Comparison of ENCODE assay signal across 13 mouse cellular contexts in genomic region chr11:32200075-32200601, GRCm38 (mm10). TPM values are rescaled to one million over a fixed set of nuclear protein-coding genes. Genes with fewer than 3 reads are reported as not detected.
DNase-seq lines count a peak whose midpoint lies in the region; ATAC-seq and TF ChIP-seq lines count a peak whose summit lies in the region.
"Had no signal": no experiment of that assay in that cellular context is flagged by ENCODE, and none has a peak within 500 bp of the region (broad histone marks: within the 10 kb centered on the region; RNA-seq: fewer than 3 reads in every experiment).

Il9r (minus strand) TSS chr11:32200279.

- TF ChIP-seq POLR2A in CH12.LX (IDR thresholded peaks at IDR 0.05; ENCODE audit: low read depth, low read length) = no peak

- in situ Hi-C loops in CH12.LX (cut with MboI; ENCODE audit: low pct_ligation_motif_present, low pct_unique_long_range_greater_than_20kb, low sequenced_read_pairs) = loop anchor here (5.0 kb wide), 1 partner anchor 37 kb away; no protein-coding TSS in a partner anchor

- no peaks in the 10 kb centered on the region for H3K27me3 ChIP-seq in hindbrain, postnatal 0 days (ENCODE audit: insufficient read depth, low read length)
- H3K27me3 ChIP-seq in hindbrain, embryonic 16.5 days (replicated peaks; ENCODE audit: control insufficient read depth, insufficient read depth, low read length) = 0 out of 2 replicates have a peak, but pooled peaks cover 2% of the 10 kb centered on the region
- no peaks in the 10 kb centered on the region for H3K27me3 ChIP-seq in CH12.LX (replicated peaks)
- 0 out of 2 replicates have a peak, but pooled peaks cover 7% of the 10 kb centered on the region for H3K27me3 ChIP-seq in forebrain, embryonic 13.5 days

- no peak for ATAC-seq in hindbrain, postnatal 0 days
- ATAC-seq in hindbrain, embryonic 16.5 days = no peak
- ATAC-seq in megakaryocyte progenitor cell, adult 5-6 weeks (replicated peaks; ENCODE audit: poor library complexity) = peak; percentile 52
- ATAC-seq in erythroid progenitor cell, adult 5-6 weeks (replicated peaks; ENCODE audit: low FRiP score, poor library complexity, severe bottlenecking) = no peak
- no peak for ATAC-seq in forebrain, embryonic 13.5 days
- ATAC-seq: lung, postnatal 0 days had no signal

- H3K36me3 ChIP-seq in hindbrain, postnatal 0 days (ENCODE audit: insufficient read depth, low read length) = no peaks in the 10 kb centered on the region
- H3K36me3 ChIP-seq in hindbrain, embryonic 16.5 days (ENCODE audit: control insufficient read depth, insufficient read depth, low read length) = no peaks in the 10 kb centered on the region
- H3K36me3 ChIP-seq in CH12.LX (replicated peaks in 1 of 2; ENCODE audit: control insufficient read depth in 1 of 2, insufficient read depth in 1 of 2, low read length in 1 of 2) = peaks cover 0 to 4% of the 10 kb centered on the region in 2 experiments
- H3K36me3 ChIP-seq in forebrain, embryonic 13.5 days (ENCODE audit: poor library complexity, severe bottlenecking) = no peaks in the 10 kb centered on the region
- H3K36me3 ChIP-seq: forebrain, embryonic 10.5 days; hindbrain, embryonic 12.5 days had no signal

- 0 out of 2 replicates have a peak, but pooled peaks have one; percentile 5 for TF ChIP-seq CTCF in hindbrain, postnatal 0 days (IDR thresholded peaks at IDR 0.05; ENCODE audit: low read depth)
- TF ChIP-seq CTCF in CH12.LX (conservative IDR thresholded peaks at IDR 0.05 in 1 of 2, IDR thresholded peaks at IDR 0.05 in 1 of 2; ENCODE audit: low read depth in 2 of 2, low read length in 2 of 2) = peak in 1 of 2 experiments; percentile 48; a peak in 2 of 4 replicates

- DNase-seq in hindbrain, postnatal 0 days (ENCODE audit: low spot score) = no peak
- DNase-seq in A20 (ENCODE audit: low read depth, low spot score) (peak; percentile 88), CH12.LX (ENCODE audit: extremely low read depth) (peak; percentile 79)
- no peak for DNase-seq in retina, embryonic 14.5 days (ENCODE audit: low spot score)
- DNase-seq: kidney, postnatal 10 days had no signal

- H3K79me2 ChIP-seq in CH12.LX (replicated peaks; ENCODE audit: control insufficient read depth, extremely low read depth, insufficient read depth, poor library complexity, severe bottlenecking) = no peaks in the 10 kb centered on the region

- no peak within 1 kb of the TSS for H3K4me2 ChIP-seq in hindbrain, postnatal 0 days (ENCODE audit: low read depth, low read length)
- no peak within 1 kb of the TSS for H3K4me2 ChIP-seq in hindbrain, embryonic 16.5 days (ENCODE audit: low read length)
- H3K4me2 ChIP-seq in CH12.LX (ENCODE audit: insufficient read depth, low read depth, poor library complexity, severe bottlenecking) = peak within 1 kb of the TSS; percentile 48
- H3K4me2 ChIP-seq in forebrain, embryonic 13.5 days = no peak within 1 kb of the TSS
- H3K4me2 ChIP-seq: hindbrain, embryonic 12.5 days had no signal

- H3K9ac ChIP-seq in hindbrain, postnatal 0 days (replicated peaks; ENCODE audit: low read length) = no peak within 1 kb of the TSS
- H3K9ac ChIP-seq in hindbrain, embryonic 16.5 days (ENCODE audit: low read depth, low read length) = no peak within 1 kb of the TSS
- H3K9ac ChIP-seq in CH12.LX (ENCODE audit: insufficient read depth, low read depth) = no peak within 1 kb of the TSS
- no peak within 1 kb of the TSS for H3K9ac ChIP-seq in forebrain, embryonic 13.5 days
- H3K9ac ChIP-seq: hindbrain, embryonic 12.5 days had no signal

- no peaks in the 10 kb centered on the region for H3K9me3 ChIP-seq in hindbrain, postnatal 0 days (ENCODE audit: low read length)
- no peaks in the 10 kb centered on the region for H3K9me3 ChIP-seq in hindbrain, embryonic 16.5 days (ENCODE audit: control insufficient read depth, low read length)
- H3K9me3 ChIP-seq in CH12.LX (replicated peaks; ENCODE audit: low read length) = no peaks in the 10 kb centered on the region
- no peaks in the 10 kb centered on the region for H3K9me3 ChIP-seq in forebrain, embryonic 13.5 days (replicated peaks)
- H3K9me3 ChIP-seq: forebrain, embryonic 10.5 days; hindbrain, embryonic 12.5 days had no signal

- no peak; the same call in 1 of the 2 replicates for TF ChIP-seq RAD21 in CH12.LX (IDR thresholded peaks at IDR 0.05; ENCODE audit: low read depth, low read length)

- WGBS in hindbrain, postnatal 0 days = 80% methylated on average over 10 of the region's 10 CpGs
- WGBS in hindbrain, embryonic 16.5 days = 73% methylated on average over 10 of the region's 10 CpGs
- WGBS in forebrain, embryonic 13.5 days = 77% methylated on average over 10 of the region's 10 CpGs

- dilution Hi-C loops in CH12.LX (cut with MboI; ENCODE audit: extremely low pct_ligation_motif_present, extremely low pct_unique_long_range_greater_than_20kb, low sequenced_read_pairs) = no loop called here

- TF ChIP-seq EP300 in CH12.LX (IDR thresholded peaks at IDR 0.05; ENCODE audit: low read length) = peak; percentile 19; the same call in 1 of the 2 replicates

- no peak within 1 kb of the TSS for H3K4me3 ChIP-seq in hindbrain, postnatal 0 days (ENCODE audit: low read length)
- H3K4me3 ChIP-seq in hindbrain, embryonic 16.5 days (ENCODE audit: low read length) = no peak within 1 kb of the TSS
- H3K4me3 ChIP-seq in CH12.LX (replicated peaks in 1 of 3; ENCODE audit: low read depth in 2 of 3, low read length in 2 of 3, poor library complexity in 1 of 3) = peak within 1 kb of the TSS; percentile 45 to 61 (median 57)
- H3K4me3 ChIP-seq in forebrain, embryonic 13.5 days = no peak within 1 kb of the TSS
- H3K4me3 ChIP-seq: forebrain, embryonic 10.5 days; hindbrain, embryonic 12.5 days had no signal

- no peak within 1 kb of the TSS for H3K27ac ChIP-seq in hindbrain, postnatal 0 days
- no peak within 1 kb of the TSS for H3K27ac ChIP-seq in hindbrain, embryonic 16.5 days (ENCODE audit: low read depth, low read length)
- peak within 1 kb of the TSS; percentile 50 for H3K27ac ChIP-seq in CH12.LX (ENCODE audit: insufficient read depth, low read depth)
- H3K27ac ChIP-seq in forebrain, embryonic 13.5 days = no peak within 1 kb of the TSS
- H3K27ac ChIP-seq: forebrain, embryonic 10.5 days; hindbrain, embryonic 12.5 days had no signal

- no peaks in the 10 kb centered on the region for H3K4me1 ChIP-seq in hindbrain, postnatal 0 days (ENCODE audit: insufficient read depth, low read length)
- H3K4me1 ChIP-seq in hindbrain, embryonic 16.5 days (ENCODE audit: control insufficient read depth, insufficient read depth, low read depth, low read length) = no peaks in the 10 kb centered on the region; the same call in 1 of the 2 replicates
- peaks cover 16 to 71% of the 10 kb centered on the region in 2 experiments for H3K4me1 ChIP-seq in CH12.LX (ENCODE audit: control insufficient read depth in 1 of 2, insufficient read depth in 2 of 2)
- peaks cover 5% of the 10 kb centered on the region for H3K4me1 ChIP-seq in forebrain, embryonic 13.5 days

TF ChIP-seq in CH12.LX, 34 proteins besides CTCF, POLR2A, EP300 and RAD21:
- 0 out of 2 replicates have a peak, but pooled peaks have one; percentile 31 for TF ChIP-seq MAX (IDR thresholded peaks at IDR 0.05; ENCODE audit: low read length)
- TF ChIP-seq ZMIZ1 (IDR thresholded peaks at IDR 0.05; ENCODE audit: low read depth, low read length) = 0 out of 2 replicates have a peak, but pooled peaks have one; percentile 29
- peak; percentile 37; the same call in 1 of the 2 replicates for TF ChIP-seq NELFE (IDR thresholded peaks at IDR 0.05; ENCODE audit: low read depth, low read length)
- no peak for TF ChIP-seq IRF4 (IDR thresholded peaks at IDR 0.05; ENCODE audit: low read depth, low read length)
- 0 out of 2 replicates have a peak, but pooled peaks have one; percentile 12 for TF ChIP-seq CHD2 (IDR thresholded peaks at IDR 0.05; ENCODE audit: low read length)
- no peak for TF ChIP-seq JUN (IDR thresholded peaks at IDR 0.05; ENCODE audit: insufficient read depth, low read depth, low read length)
- no peak for TF ChIP-seq MEF2A (IDR thresholded peaks at IDR 0.05; ENCODE audit: borderline replicate concordance, low read depth, low read length)
- TF ChIP-seq PAX5 (IDR thresholded peaks at IDR 0.05; ENCODE audit: low read length) = no peak
- no peak for TF ChIP-seq TBP (conservative IDR thresholded peaks at IDR 0.05; ENCODE audit: low read depth, low read length)
- TF ChIP-seq SIN3A (IDR thresholded peaks at IDR 0.05; ENCODE audit: low read length) = no peak; the same call in 1 of the 2 replicates
- peak; percentile 15; the same call in 1 of the 2 replicates for TF ChIP-seq ELF1 (IDR thresholded peaks at IDR 0.05; ENCODE audit: low read depth, low read length)
- TF ChIP-seq KAT2A (IDR thresholded peaks at IDR 0.05; ENCODE audit: insufficient replicate concordance, low read length) = no peak
- TF ChIP-seq RCOR1 (conservative IDR thresholded peaks at IDR 0.05; ENCODE audit: low read depth, low read length) = no peak
- TF ChIP-seq MYC (IDR thresholded peaks at IDR 0.05; ENCODE audit: low read depth, low read length) = no peak

RNA-seq across cellular contexts. Expression of gene Il9r, which starts in this region (rescaled TPM):
- not detected in 2 replicates for total RNA-seq in hindbrain, postnatal 0 days (2014; rRNA removed)
- not detected in 2 replicates for polyA plus RNA-seq in hindbrain, postnatal 0 days (2015; fragmentation: Nextera tagmentation; extraction: Ambion mirVana)
- not detected in 2 replicates for polyA plus RNA-seq in hindbrain, embryonic 16.5 days (2015; fragmentation: Nextera tagmentation; extraction: Ambion mirVana)
- total RNA-seq in CH12.LX (2012; rRNA removed) (16.8 and 20.0 TPM in 2 replicates), CH12.LX (2014; rRNA removed) (51.6 and 52.1 TPM in 2 replicates)
- 45.3 and 47.5 TPM in 2 replicates for polyA plus RNA-seq in CH12.LX (2012; ENCODE audit: insufficient read length, low read depth)
- total RNA-seq in megakaryocyte progenitor cell, adult 5-6 weeks (2015) = 0.07 TPM in 1 of 2 replicates, not detected in the other
- 0.30 TPM in 1 of 2 replicates, not detected in the other for total RNA-seq in megakaryocyte progenitor cell, adult 5-6 weeks (2017)
- not detected in 2 replicates for total RNA-seq in erythroid progenitor cell, adult 5-6 weeks (2015; ENCODE audit: low replicate concordance)
- not detected in 2 replicates for total RNA-seq in erythroid progenitor cell, adult 5-6 weeks (2017; ENCODE audit: low replicate concordance)
- polyA plus RNA-seq in forebrain, embryonic 13.5 days (2015; fragmentation: Nextera tagmentation; extraction: Ambion mirVana) = not detected in 2 replicates
- total RNA-seq: left cerebral cortex, postnatal 25 days had no signal
- polyA plus RNA-seq: forebrain, embryonic 10.5 days; hindbrain, embryonic 12.5 days had no signal

Comparison
In these comparisons a context has a peak if more than half of its experiments do, and no peak if none do; other contexts are left out.
1. RNA of gene Il9r (total RNA-seq): 16.8 to 52.1 TPM in CH12.LX; 0.07 to 0.30 TPM in megakaryocyte progenitor cell, adult 5-6 weeks, not detected in hindbrain, postnatal 0 days and not detected in erythroid progenitor cell, adult 5-6 weeks; every median in the first group is over 10 times any median in the second.
2. RNA of gene Il9r (polyA plus RNA-seq): 45.3 to 47.5 TPM in CH12.LX; not detected in forebrain, embryonic 13.5 days, not detected in hindbrain, embryonic 16.5 days and not detected in hindbrain, postnatal 0 days; every median in the first group is over 10 times any median in the second.
3. Peak in ATAC-seq in megakaryocyte progenitor cell, adult 5-6 weeks; RNA of the gene not detected or under 1 TPM.
4. DNase-seq: peak in A20 (single experiment) and CH12.LX (single experiment); none in hindbrain, postnatal 0 days (single experiment) and retina, embryonic 14.5 days (single experiment).
5. H3K4me3 ChIP-seq: peak in CH12.LX (3 of 3); none in hindbrain, postnatal 0 days (single experiment), hindbrain, embryonic 16.5 days (single experiment) and forebrain, embryonic 13.5 days (single experiment).